Comparison of ENCODE assay signal across 14 mouse cellular contexts in the genomic region with DNA sequence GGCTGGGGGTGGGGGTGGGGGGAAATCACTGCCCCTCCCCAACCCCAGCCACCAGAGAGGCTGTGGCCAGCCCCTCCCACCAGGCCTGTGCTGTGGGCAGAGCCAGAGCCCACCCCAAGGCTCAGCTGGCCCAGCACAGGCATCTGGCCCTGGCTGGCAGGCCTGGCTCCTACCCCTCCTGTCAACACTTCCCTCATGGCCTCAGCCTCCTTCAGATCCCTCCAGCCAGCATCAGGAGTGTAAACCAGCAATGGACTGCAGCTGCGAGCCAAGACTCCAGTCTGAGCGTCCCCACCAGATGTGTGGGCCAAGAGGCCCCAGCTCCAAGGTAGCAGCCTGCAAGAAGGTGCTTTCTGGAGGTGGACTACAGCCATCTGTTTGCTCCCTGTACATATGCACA.
DNase-seq lines count a peak whose midpoint lies in the region; ATAC-seq and TF ChIP-seq lines count a peak whose summit lies in the region.
"Had no signal": no experiment of that assay in that cellular context is flagged by ENCODE, and none has a peak within 500 bp of the region (broad histone marks: within the 10 kb centered on the region; RNA-seq: fewer than 3 reads in every experiment).

No protein-coding gene starts in this region.

- no peak overlapping the region for H3K4me3 ChIP-seq in heart, embryonic 14.5 days (ENCODE audit: control insufficient read depth in 1 of 2, insufficient read depth in 1 of 2, low read depth in 1 of 2, low read length in 2 of 2)
- no peak overlapping the region for H3K4me3 ChIP-seq in midbrain, embryonic 11.5 days (ENCODE audit: low read depth, low read length)
- no peak overlapping the region for H3K4me3 ChIP-seq in midbrain, embryonic 15.5 days
- no peak overlapping the region for H3K4me3 ChIP-seq in heart, postnatal 0 days (ENCODE audit: low read depth, low read length)
- no peak overlapping the region for H3K4me3 ChIP-seq in stomach, embryonic 16.5 days (replicated peaks; ENCODE audit: low read length)

- H3K4me2 ChIP-seq in heart, embryonic 14.5 days (ENCODE audit: low read length), result no peak overlapping the region
- no peak overlapping the region for H3K4me2 ChIP-seq in midbrain, embryonic 11.5 days
- H3K4me2 ChIP-seq in midbrain, embryonic 15.5 days, result no peak overlapping the region
- H3K4me2 ChIP-seq in heart, postnatal 0 days (ENCODE audit: low read depth, low read length), result no peak overlapping the region
- H3K4me2 ChIP-seq in stomach, embryonic 16.5 days (ENCODE audit: low read depth, low read length), result no peak overlapping the region

- ATAC-seq in heart, embryonic 14.5 days (ENCODE audit: insufficient number of reproducible peaks, insufficient read depth, low FRiP score, low read depth), result peak; percentile 82
- ATAC-seq in midbrain, embryonic 11.5 days (ENCODE audit: low FRiP score), result no peak
- ATAC-seq in midbrain, embryonic 15.5 days (replicated peaks), result no peak
- ATAC-seq in heart, postnatal 0 days (ENCODE audit: insufficient read depth, low read depth), result peak; percentile 90
- ATAC-seq in stomach, embryonic 16.5 days (ENCODE audit: insufficient read depth, low FRiP score), result peak; percentile 42; the same call in 1 of the 2 replicates
- ATAC-seq: midbrain, embryonic 16.5 days had no signal

- no peak for TF ChIP-seq CTCF in heart, postnatal 0 days (IDR thresholded peaks at IDR 0.05; ENCODE audit: low read depth)

- H3K27ac ChIP-seq in heart, embryonic 14.5 days (replicated peaks in 1 of 2; ENCODE audit: control insufficient read depth in 1 of 2, insufficient read depth in 1 of 2, low read depth in 2 of 2, low read length in 2 of 2), result peak overlapping the region; percentile 66 to 67
- H3K27ac ChIP-seq in midbrain, embryonic 11.5 days (ENCODE audit: low read depth, low read length), result no peak overlapping the region
- H3K27ac ChIP-seq in midbrain, embryonic 15.5 days, result no peak overlapping the region
- H3K27ac ChIP-seq in heart, postnatal 0 days (ENCODE audit: low read depth), result peak overlapping the region; percentile 38
- H3K27ac ChIP-seq in stomach, embryonic 16.5 days (ENCODE audit: low read length), result 0 out of 2 replicates have a peak overlapping the region, but pooled peaks have one; percentile 15

- WGBS in heart, embryonic 14.5 days, result 9% methylated on average over 2 of the region's 2 CpGs
- 75% methylated on average over 2 of the region's 2 CpGs for WGBS in midbrain, embryonic 11.5 days
- WGBS in midbrain, embryonic 15.5 days, result 76% methylated on average over 2 of the region's 2 CpGs
- WGBS in heart, postnatal 0 days, result 22% methylated on average over 2 of the region's 2 CpGs
- 36% methylated on average over 2 of the region's 2 CpGs for WGBS in stomach, embryonic 16.5 days

- H3K27me3 ChIP-seq in heart, embryonic 14.5 days (ENCODE audit: control insufficient read depth, insufficient read depth, low read length), result no peaks in the 10 kb centered on the region
- H3K27me3 ChIP-seq in midbrain, embryonic 11.5 days (ENCODE audit: control insufficient read depth, insufficient read depth, low read length), result no peaks in the 10 kb centered on the region
- no peaks in the 10 kb centered on the region for H3K27me3 ChIP-seq in midbrain, embryonic 15.5 days (replicated peaks)
- H3K27me3 ChIP-seq in heart, postnatal 0 days (ENCODE audit: control insufficient read depth, insufficient read depth, low read length), result no peaks in the 10 kb centered on the region
- no peaks in the 10 kb centered on the region for H3K27me3 ChIP-seq in stomach, embryonic 16.5 days (ENCODE audit: control insufficient read depth, insufficient read depth, low read length)

- peaks cover 12% of the 10 kb centered on the region in 2 experiments for H3K4me1 ChIP-seq in heart, embryonic 14.5 days (ENCODE audit: control insufficient read depth in 2 of 2, insufficient read depth in 2 of 2, low read length in 2 of 2)
- H3K4me1 ChIP-seq in midbrain, embryonic 11.5 days (ENCODE audit: control insufficient read depth, insufficient read depth, low read length), result no peaks in the 10 kb centered on the region
- peaks cover 5% of the 10 kb centered on the region; the same call in 1 of the 2 replicates for H3K4me1 ChIP-seq in midbrain, embryonic 15.5 days
- H3K4me1 ChIP-seq in heart, postnatal 0 days (ENCODE audit: control insufficient read depth, insufficient read depth), result peaks cover 10% of the 10 kb centered on the region
- H3K4me1 ChIP-seq in stomach, embryonic 16.5 days (ENCODE audit: control insufficient read depth, insufficient read depth, low read length), result peaks cover 16% of the 10 kb centered on the region

- H3K9me3 ChIP-seq in heart, embryonic 14.5 days (ENCODE audit: control insufficient read depth, low read length), result no peaks in the 10 kb centered on the region
- no peaks in the 10 kb centered on the region for H3K9me3 ChIP-seq in midbrain, embryonic 11.5 days (ENCODE audit: control insufficient read depth, low read length)
- H3K9me3 ChIP-seq in midbrain, embryonic 15.5 days, result no peaks in the 10 kb centered on the region
- no peaks in the 10 kb centered on the region for H3K9me3 ChIP-seq in heart, postnatal 0 days (replicated peaks; ENCODE audit: control insufficient read depth, low read length)
- no peaks in the 10 kb centered on the region for H3K9me3 ChIP-seq in stomach, embryonic 16.5 days (replicated peaks; ENCODE audit: control insufficient read depth, low read length)
- H3K9me3 ChIP-seq: G1E had no signal

- H3K36me3 ChIP-seq in heart, embryonic 14.5 days (ENCODE audit: control insufficient read depth, insufficient read depth, low read length), result no peaks in the 10 kb centered on the region
- H3K36me3 ChIP-seq in midbrain, embryonic 11.5 days (ENCODE audit: control insufficient read depth, insufficient read depth, low read length), result no peaks in the 10 kb centered on the region
- no peaks in the 10 kb centered on the region for H3K36me3 ChIP-seq in midbrain, embryonic 15.5 days (replicated peaks)
- no peaks in the 10 kb centered on the region for H3K36me3 ChIP-seq in heart, postnatal 0 days (replicated peaks; ENCODE audit: control insufficient read depth, insufficient read depth, low read length)
- no peaks in the 10 kb centered on the region for H3K36me3 ChIP-seq in stomach, embryonic 16.5 days (ENCODE audit: control insufficient read depth, insufficient read depth, low read length)

- no peak for DNase-seq in heart, adult 11 months
- peak; percentile 71 for DNase-seq in midbrain, embryonic 11.5 days (ENCODE audit: low spot score, missing footprints)
- DNase-seq in heart, postnatal 0 days (ENCODE audit: low spot score), result peak; percentile 73
- no peak for DNase-seq in thymus, postnatal 10 days (ENCODE audit: low spot score in 2 of 2)
- DNase-seq in kidney, postnatal 36 days, result no peak
- DNase-seq: cerebellum, adult 18-20 months; kidney, adult 8-10 months; right cerebral cortex, postnatal 4 days; thymus, postnatal 4 days had no signal

- H3K9ac ChIP-seq in heart, embryonic 14.5 days (ENCODE audit: low read length), result no peak overlapping the region
- no peak overlapping the region for H3K9ac ChIP-seq in midbrain, embryonic 11.5 days (ENCODE audit: low read length)
- H3K9ac ChIP-seq in midbrain, embryonic 15.5 days, result no peak overlapping the region
- H3K9ac ChIP-seq in heart, postnatal 0 days (replicated peaks; ENCODE audit: low read depth, low read length), result no peak overlapping the region
- H3K9ac ChIP-seq in stomach, embryonic 16.5 days (ENCODE audit: low read length), result no peak overlapping the region

- no peak for TF ChIP-seq EP300 in heart, postnatal 0 days (IDR thresholded peaks at IDR 0.05; ENCODE audit: low read depth)

Comparison
In these comparisons a context has a peak if more than half of its experiments do, and no peak if none do; other contexts are left out.
1. DNase-seq: peak in midbrain, embryonic 11.5 days (single experiment) and heart, postnatal 0 days (single experiment); none in heart, adult 11 months (single experiment), thymus, postnatal 10 days (0 of 2) and kidney, postnatal 36 days (0 of 2).
2. ATAC-seq: peak in heart, embryonic 14.5 days (single experiment), heart, postnatal 0 days (single experiment) and stomach, embryonic 16.5 days (single experiment); none in midbrain, embryonic 11.5 days (single experiment) and midbrain, embryonic 15.5 days (single experiment).
3. H3K27ac ChIP-seq: peak in heart, embryonic 14.5 days (2 of 2), heart, postnatal 0 days (single experiment) and stomach, embryonic 16.5 days (single experiment); none in midbrain, embryonic 11.5 days (single experiment) and midbrain, embryonic 15.5 days (single experiment).